Mouse (Mus musculus) adipocyte (in vitro differentiated cells): ENCODE results near the gene Pdlim3.

Experiments used
- DNase-seq: peaks from one replicate; pipeline ENCODE4 v3.0.0-alpha.2; 2016; ENCODE audit warnings: low spot score

Gene Pdlim3

GRCm38 (mm10) chr8:45905591-45906250 is 20.5 kb downstream of the Pdlim3 start:
- DNase-seq, result no peak

- no peak for DNase-seq
Measured at GRCm38 (mm10) chr8:45906251-45906619, 21.0 kb downstream of the Pdlim3 start.

DNA sequence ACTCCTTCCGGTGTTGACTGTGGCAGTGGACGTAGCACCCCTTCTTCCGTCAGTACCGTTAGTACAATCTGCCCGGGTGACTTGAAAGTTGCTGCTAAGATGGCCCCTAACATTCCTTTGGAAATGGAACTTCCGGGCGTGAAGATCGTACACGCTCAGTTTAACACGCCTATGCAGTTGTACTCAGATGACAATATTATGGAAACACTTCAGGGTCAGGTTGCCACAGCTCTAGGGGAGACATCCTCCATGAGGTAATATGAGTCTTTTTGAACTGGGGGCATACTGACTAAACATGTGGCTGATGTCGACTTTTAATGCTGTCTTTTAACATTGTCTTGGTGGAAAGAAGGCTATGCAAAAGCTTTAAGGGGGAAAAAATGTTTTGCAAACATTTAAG is 28.4 kb downstream of the Pdlim3 start:
- no peak for DNase-seq

GRCm38 (mm10) chr8:45916496-45916895 is 31.2 kb downstream of the Pdlim3 start:
- no peak for DNase-seq

DNA sequence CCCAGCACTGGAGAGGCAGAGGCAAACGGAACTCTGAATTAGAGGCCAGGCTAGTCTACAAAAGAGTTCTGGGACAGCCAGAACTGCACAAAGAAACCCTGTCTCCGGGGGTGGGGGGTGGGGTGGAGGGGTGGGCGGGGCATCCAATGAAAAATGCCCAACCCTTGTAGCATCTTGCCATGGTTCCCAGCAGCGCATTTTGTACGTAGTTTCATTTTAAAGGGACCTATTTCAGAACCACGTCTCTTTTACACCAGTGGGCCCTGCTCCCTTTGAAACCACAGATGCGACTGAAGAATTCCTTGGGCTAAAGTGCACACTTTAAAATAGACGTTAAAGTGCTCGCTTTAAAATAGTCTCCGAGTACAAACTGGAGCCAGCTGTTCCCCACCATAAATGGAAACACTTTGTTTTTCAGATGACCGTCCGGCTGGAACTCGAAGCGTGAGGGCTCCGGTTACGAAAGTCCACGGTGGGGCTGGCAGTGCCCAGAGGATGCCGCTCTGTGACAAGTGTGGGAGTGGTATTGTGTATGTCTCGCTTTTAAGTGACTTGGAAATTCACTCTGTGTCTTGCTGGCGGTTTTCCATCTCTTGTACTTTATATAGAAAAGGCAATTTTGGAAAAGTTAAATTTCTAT is 31.9 kb downstream of the Pdlim3 start:
- no peak for DNase-seq

- no peak for DNase-seq
Measured at GRCm38 (mm10) chr8:45918891-45919290, 33.6 kb downstream of the Pdlim3 start.

DNA sequence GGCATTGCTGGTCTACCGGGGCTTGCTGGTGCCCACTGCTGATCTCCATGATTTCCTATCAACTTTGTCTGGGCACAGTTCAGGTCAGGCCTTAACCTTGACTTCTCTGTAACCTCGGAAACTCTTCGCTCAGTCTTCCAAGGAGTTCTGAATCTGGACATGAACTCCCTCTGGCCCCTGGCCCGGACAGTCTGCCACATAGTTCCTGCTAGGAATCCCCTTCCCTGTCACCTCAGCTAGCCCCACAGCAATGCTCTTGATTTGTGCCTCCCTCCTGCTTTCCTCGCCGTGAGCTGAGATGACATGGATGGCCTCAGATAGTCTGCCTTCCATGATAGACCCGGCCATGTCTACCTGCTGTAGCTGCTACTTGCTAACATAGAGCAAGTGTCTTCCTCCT is 35.1 kb downstream of the Pdlim3 start:
- no peak for DNase-seq

DNA sequence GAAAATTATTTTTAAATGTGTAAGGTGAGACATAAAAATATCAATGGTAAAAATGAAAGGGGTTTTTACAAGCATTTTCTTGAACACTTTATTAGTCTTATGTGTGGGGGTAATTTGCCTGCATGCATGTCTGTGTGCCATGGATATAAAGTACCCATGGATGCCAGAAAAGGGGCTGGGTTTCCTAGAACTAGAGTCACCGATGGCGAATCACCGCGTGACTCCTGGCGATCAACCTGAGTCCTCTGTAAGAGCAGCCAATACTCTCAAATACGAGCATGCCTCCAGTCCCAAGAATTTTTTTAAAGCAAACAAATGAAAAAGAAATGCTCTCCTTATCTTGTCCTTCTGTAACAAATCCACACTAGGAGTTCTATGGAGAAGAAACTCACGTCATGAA is 36.9 kb downstream of the Pdlim3 start:
- no peak for DNase-seq

DNA sequence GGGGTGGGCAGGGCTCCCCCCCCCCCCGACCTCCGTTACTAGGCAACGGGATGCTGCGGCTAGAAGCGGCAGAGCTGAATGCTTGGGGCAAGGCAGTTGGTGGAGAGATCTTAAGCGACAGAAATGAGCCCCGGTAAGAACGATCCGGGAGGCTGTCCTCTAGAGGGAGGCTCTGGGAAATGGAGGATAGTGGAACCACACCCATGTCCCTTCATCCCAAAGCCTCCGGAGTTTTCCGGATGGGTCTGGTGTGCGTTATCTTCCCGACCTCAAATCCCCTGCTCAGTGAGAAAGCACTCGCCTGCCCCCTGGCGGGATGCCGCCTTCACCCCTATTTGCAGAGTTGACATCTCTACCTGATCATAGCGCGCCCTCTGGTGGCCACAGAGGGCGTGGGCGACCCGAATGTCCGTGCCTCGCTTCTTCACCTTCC is 49.3 kb downstream of the Pdlim3 start, which contains the start of gene Ccdc110:
Gene Ccdc110, plus strand, starts transcription at position 38 of the 433 bp plus-strand sequence.
- DNase-seq, result peak; percentile 84

GRCm38 (mm10) chr8:45936986-45937385 is 51.7 kb downstream of the Pdlim3 start:
- DNase-seq, result no peak

GRCm38 (mm10) chr8:45946283-45946682 is 61.0 kb downstream of the Pdlim3 start:
- no peak for DNase-seq

- DNase-seq, result no peak
Measured at GRCm38 (mm10) chr8:45950622-45951021, 65.4 kb downstream of the Pdlim3 start.
